Mouse (Mus musculus) left cerebral cortex, postnatal 4 days (tissue): ENCODE data around the gene Slc26a11. TPM values are rescaled to one million over a fixed set of nuclear protein-coding genes. Genes with fewer than 3 reads are reported as not detected.

Experiments
- DNase-seq: peaks from one replicate; pipeline ENCODE4 v3.0.0-alpha.2; 2022
- intact Hi-C: fragments of 180-260 bp; cut with DNase I; formaldehyde crosslinking; loops from one replicate; pipeline ENCODE4 v1.15.1; 2025
- microRNA-seq: library from miRNA; unstranded; fragments of <30 nt; microRNA quantifications from one replicate; pipeline ENCODE4 v1.2.0, GENCODE M21; 2022
- total RNA-seq, 2 experiments: library from RNA; stranded (reverse); gene quantifications; 2 replicates each; pipeline ENCODE4 v1.2.3; 2021

The Slc26a11 gene
- total RNA-seq, 2 experiments from 2014 or later, result 4.1 to 5.3 TPM

DNA sequence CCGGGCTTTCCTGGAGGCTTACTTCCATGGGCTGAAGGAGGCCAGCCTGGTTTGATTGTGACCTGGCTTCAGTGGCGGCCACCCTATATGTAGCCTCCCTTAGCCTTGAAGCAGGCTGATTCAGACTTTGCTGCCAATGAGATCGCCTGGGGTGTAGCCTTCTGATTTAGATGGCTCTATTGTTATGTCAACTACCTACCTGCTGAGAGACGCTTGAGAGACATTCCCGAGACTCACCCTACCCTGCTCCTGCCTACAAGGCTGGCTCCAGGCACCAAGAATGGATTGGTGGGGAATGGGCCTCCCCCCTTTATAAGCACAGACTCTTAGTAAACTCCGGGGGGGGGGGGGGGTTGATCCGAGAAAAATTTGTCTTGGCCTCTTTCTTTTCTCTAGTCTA, 40.0 kb downstream of the Slc26a11 start:
- intact Hi-C loops, result no loop called here
- DNase-seq, result no peak

GRCm38 (mm10) chr11:119395931-119396330, 40.6 kb downstream of the Slc26a11 start:
- no peak for DNase-seq
- intact Hi-C loops, result no loop called here

GRCm38 (mm10) chr11:119396461-119396860, 41.1 kb downstream of the Slc26a11 start:
- intact Hi-C loops, result no loop called here
- DNase-seq, result no peak

DNA sequence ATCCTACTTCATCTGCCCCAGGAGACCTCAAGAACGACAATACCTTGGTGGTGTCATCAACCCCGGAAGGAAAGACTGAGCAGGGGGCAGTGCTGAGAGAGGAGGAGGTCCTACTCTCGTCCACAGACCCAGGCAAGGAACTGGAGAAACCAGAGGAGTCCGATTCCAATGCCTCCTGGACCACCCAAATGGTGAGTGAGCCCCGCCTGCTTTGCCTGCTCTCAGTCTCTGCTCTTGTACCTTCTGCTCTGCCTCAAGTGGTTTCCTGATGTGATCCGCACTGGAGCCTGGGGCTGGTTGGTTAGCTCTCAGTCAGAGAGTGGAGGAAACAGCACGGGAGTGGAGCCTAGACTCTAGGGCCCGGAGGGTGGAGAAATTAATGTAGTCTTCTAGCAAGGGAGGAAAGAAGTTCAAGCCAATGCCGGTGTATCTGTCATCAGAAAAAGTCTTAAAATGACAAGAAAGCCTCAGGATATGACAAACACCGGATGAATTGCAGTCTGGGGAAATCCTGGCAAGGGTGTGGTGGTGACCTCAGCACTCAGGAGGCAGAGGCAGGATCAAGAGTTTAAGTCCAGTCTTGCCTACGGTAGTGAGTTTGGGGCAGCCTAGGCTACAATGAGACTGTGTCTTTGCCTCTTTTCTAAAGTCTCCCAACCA, 47.3 kb downstream of the Slc26a11 start:
- intact Hi-C loops, result no loop called here
- DNase-seq, result no peak

- intact Hi-C loops, result no loop called here
- no peak for DNase-seq
Observed at GRCm38 (mm10) chr11:119404627-119405026, 49.3 kb downstream of the Slc26a11 start.

DNA sequence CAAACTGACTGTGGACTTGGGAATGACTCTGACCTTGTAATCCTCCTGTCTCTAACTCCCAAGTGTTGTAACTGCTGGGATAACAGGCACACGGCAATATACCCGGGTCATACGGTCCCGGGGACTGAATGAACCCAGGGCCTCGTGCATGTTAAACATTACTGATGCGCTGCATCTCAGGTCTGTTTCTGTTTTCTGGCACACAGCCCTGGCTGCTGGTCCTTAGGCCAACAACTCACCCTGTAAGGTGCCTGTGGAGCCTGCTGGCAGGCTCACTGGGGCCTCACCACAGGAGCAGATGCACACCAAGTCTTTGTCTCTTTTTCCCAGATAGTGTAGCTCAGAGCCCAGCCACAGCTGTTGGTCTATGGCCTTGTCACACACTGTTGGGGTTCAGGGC, 52.0 kb downstream of the Slc26a11 start:
- intact Hi-C loops, result no loop called here
- no peak for DNase-seq

GRCm38 (mm10) chr11:119407977-119408376, 52.6 kb downstream of the Slc26a11 start:
- DNase-seq, result no peak

DNA sequence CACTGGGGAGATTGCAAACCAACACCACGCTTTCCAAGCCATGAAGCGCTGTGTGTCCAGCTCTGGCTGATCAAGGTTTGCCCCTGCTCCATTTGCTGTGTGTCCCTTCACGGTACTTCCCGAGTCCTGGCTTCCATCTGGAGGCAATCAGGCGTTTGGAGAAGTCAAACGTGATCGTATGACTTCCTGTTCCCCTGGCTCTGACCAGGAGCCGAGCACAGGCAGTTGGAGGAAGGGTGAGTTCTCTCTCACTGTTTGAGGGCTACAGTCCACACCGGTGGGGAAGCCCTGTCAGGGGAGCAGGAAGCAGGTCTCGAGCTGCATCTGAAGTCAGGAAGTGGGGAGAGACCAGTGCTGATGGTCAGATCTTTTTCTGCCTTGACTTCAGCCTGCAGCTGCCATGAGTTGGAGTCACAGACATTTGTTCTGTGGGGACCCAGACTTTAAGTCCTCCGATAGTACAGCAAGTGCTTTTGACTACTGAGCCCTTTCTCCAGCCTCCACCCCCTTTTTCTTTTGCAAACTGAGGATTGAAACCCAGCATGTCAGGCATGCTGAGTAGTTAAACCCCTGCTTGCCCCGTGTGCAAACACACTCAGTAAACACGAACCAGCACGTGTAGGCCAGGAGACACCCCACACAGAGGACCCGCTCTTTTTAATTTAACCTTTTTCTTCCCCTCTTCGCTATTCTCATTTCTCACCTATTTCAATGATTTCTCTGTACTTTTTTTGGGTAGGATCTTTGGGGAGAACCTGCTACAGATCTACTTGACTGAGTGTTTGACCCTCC, 64.2 kb downstream of the Slc26a11 start:
- DNase-seq, result no peak
- intact Hi-C loops, result no loop called here

More at GRCm38 (mm10) chr11:119407977-119408376, 52.6 kb downstream of the Slc26a11 start:
- intact Hi-C loops, result no loop called here

DNA sequence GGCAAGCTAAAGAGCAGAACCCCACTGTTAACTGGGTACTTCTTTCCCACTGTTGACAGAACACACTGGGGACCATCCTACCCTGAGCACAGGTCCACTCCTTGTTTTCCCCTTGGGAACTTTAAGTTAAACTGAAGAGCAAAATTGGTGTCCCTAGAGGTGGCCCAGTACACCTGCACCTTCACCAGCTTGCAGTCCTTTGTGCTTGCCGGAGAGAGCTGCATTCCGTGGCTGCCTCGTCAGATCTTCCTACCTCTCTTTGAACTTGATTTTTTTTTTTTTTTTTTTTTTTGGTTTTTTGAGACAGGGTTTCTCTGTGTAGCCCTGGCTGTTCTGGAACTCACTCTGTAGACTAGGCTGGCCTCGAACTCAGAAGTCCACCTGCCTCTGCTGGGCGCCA, 65.1 kb downstream of the Slc26a11 start:
- DNase-seq, result no peak
- intact Hi-C loops, result no loop called here

DNA sequence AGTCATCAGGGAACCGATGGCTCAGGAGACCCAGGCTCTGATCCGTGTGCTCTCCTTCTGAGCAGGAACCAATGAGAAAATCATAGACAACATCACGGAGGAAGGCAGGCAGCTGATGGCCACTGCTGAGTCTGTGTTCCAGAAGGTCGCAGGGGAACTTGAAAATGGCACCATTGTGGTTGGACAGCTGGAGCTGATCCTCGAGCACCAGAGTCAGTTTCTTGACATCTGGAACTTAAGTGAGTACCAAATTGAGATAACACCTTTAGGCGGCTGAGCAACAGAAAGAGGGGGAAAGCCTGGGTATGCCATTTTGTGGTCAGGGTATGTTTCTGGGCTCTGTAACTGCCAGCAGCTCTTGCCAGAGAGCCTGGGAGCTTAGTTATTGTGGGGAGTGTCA, 72.1 kb downstream of the Slc26a11 start:
- intact Hi-C loops, result no loop called here

DNA sequence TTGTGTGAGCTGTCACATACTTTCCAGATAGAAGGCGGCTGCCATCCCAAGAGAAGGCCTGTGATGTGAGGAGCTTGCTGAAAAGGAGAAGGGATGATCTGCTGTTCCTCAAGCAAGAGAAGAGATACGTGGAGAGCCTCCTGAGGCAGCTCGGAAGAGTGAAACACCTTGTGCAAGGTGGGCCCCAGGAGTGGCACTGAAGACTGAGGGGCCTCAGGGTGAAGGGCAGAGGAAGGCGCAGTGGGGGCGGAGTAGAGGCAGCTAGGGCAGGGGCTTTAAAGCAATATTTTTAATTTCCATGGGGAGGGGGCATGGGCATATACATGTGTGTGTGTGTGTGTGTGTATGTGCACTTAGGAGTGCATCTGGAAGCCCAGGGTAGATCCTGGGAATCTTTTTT, 72.6 kb downstream of the Slc26a11 start:
- intact Hi-C loops, result no loop called here
- no peak for DNase-seq

More for the DNA sequence above, 72.1 kb downstream of the Slc26a11 start:
- no peak for DNase-seq

DNA sequence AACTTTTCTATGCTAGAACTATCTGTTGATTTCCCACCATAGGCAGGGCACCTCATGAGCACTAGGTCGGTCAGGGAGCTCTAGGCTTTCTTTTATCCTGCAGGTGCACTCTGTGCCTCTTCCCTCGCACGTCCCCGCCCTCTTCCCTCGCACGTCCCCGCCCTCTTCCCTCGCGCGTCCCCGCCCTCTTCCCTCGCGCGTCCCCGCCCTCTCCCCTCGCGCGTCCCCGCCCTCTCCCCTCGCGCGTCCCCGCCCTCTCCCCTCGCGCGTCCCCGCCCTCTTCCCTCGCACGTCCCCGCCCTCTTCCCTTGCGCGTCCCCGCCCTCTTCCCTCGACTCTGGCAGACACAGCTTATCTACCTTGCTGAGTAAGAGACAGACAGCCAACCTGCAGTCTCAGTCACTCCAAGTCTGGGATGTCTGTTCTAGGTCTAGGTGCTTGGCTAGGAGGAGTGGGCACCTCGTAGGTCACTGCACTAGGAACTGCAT, 73.3 kb downstream of the Slc26a11 start:
- intact Hi-C loops, result no loop called here
- peak; percentile 16 for DNase-seq

Small RNA genes within 50 kb of the gene (microRNA-seq; reads per million reads assigned to microRNA genes)
- gene Mir1932, result not detected

Other genes with a start within 250 kb of the Slc26a11 start
- gene Tbc1d16, start 127.1 kb upstream of the Slc26a11 start, total RNA-seq, result 100 to 1,000 TPM; 217 to 222 TPM
- gene Ccdc40, start 127.0 kb upstream of the Slc26a11 start, total RNA-seq, result 1 to 10 TPM; 7.3 to 8.5 TPM
- gene Gaa, start 87.7 kb upstream of the Slc26a11 start, total RNA-seq, result 100 to 1,000 TPM in 1 of 2 experiments, 10 to 100 TPM in 1; 86.9 to 104 TPM
- gene Eif4a3, start 55.5 kb upstream of the Slc26a11 start, total RNA-seq, result 100 to 1,000 TPM; 115 to 127 TPM
- gene Card14, start 47.8 kb upstream of the Slc26a11 start, total RNA-seq, result under 1 TPM; 0.38 to 0.54 TPM
- gene Sgsh, start within 50 bp of the Slc26a11 start, total RNA-seq, result 1 to 10 TPM; 4.2 to 5.1 TPM
- 1 to 10 TPM; 2.9 TPM for gene Rnf213, start 37.5 kb downstream of the Slc26a11 start, total RNA-seq
- 10 to 100 TPM; 28.8 to 29.1 TPM for gene Endov, start 135.8 kb downstream of the Slc26a11 start, total RNA-seq
- 10 to 100 TPM; 15.7 to 19.7 TPM for gene Nptx1, start 192.2 kb downstream of the Slc26a11 start, total RNA-seq
- gene Rptor, start 247.3 kb downstream of the Slc26a11 start, total RNA-seq, result 10 to 100 TPM; 57.1 to 58.0 TPM